Mouse (Mus musculus) brain, embryonic 14.5 days (tissue): ENCODE data around the gene Cenpa. TPM values are rescaled to one million over a fixed set of nuclear protein-coding genes. Genes with fewer than 3 reads are reported as not detected.

ENCODE experiments used
- DNase-seq: peaks from one replicate; pipeline ENCODE4 v3.0.0-alpha.2; 2011; ENCODE audit warnings: low read depth
- CTCF ChIP-seq: fragments of 200-500 bp; IDR thresholded peaks from 2 replicates; pipeline ENCODE4 v1.5.1; 2012; ENCODE audit warnings: inconsistent platforms, mild to moderate bottlenecking, moderate library complexity, borderline replicate concordance; ENCODE audit not compliant: insufficient read depth, insufficient read length; ENCODE audit errors: extremely low read depth
- POLR2A ChIP-seq: fragments of 200-500 bp; IDR thresholded peaks from 2 replicates; pipeline ENCODE4 v1.6.1; 2012; ENCODE audit warnings: mild to moderate bottlenecking, inconsistent platforms, borderline replicate concordance; ENCODE audit not compliant: poor library complexity, insufficient read depth, insufficient read length, severe bottlenecking; ENCODE audit errors: extremely low read depth
- polyA plus RNA-seq: library from polyadenylated mRNA; depleted of rRNA; stranded (reverse); fragments of >200 nt; gene quantifications from 2 replicates; pipeline ENCODE4 v1.2.3, GENCODE M21; 2012; rRNA removed

Cenpa gene
- polyA plus RNA-seq, 1 experiment = 55.9 TPM

GRCm38 (mm10) chr5:30717991-30718703, 51.6 kb downstream of the Cenpa start:
- no peak for TF ChIP-seq CTCF
- TF ChIP-seq POLR2A = no peak
- DNase-seq = peak; percentile 75

GRCm38 (mm10) chr5:30721935-30722334, 55.4 kb downstream of the Cenpa start:
- TF ChIP-seq CTCF (no peak), POLR2A (no peak)
- no peak for DNase-seq

Other genes with a start within 250 kb of the Cenpa start
- 5.2 and 6.9 TPM in 2 replicates for gene Otof, start 204.8 kb upstream of the Cenpa start, polyA plus RNA-seq
- 0.38 and 0.78 TPM in 2 replicates for gene 1700001C02Rik, start 200.7 kb upstream of the Cenpa start, polyA plus RNA-seq
- gene Cib4, start 120.9 kb upstream of the Cenpa start, polyA plus RNA-seq = not detected in 2 replicates
- 5.5 and 10.9 TPM in 2 replicates for gene Kcnk3, start 78.6 kb upstream of the Cenpa start, polyA plus RNA-seq
- gene Slc35f6, start 18.8 kb upstream of the Cenpa start, polyA plus RNA-seq = 44.4 and 52.9 TPM in 2 replicates
- gene Dpysl5, start 44.8 kb downstream of the Cenpa start, polyA plus RNA-seq = 368 and 444 TPM in 2 replicates
- 163 and 172 TPM in 2 replicates for gene Mapre3, start 147.9 kb downstream of the Cenpa start, polyA plus RNA-seq
- gene Tmem214, start 201.2 kb downstream of the Cenpa start, polyA plus RNA-seq = 82.3 and 88.6 TPM in 2 replicates
- 70.9 and 72.1 TPM in 2 replicates for gene Agbl5, start 221.9 kb downstream of the Cenpa start, polyA plus RNA-seq
- 162 and 256 TPM in 2 replicates for gene Ost4, start 241.0 kb downstream of the Cenpa start, polyA plus RNA-seq
- gene Emilin1, start 246.6 kb downstream of the Cenpa start, polyA plus RNA-seq = 12.8 and 23.0 TPM in 2 replicates